Mouse (Mus musculus) forebrain, embryonic 13.5 days (tissue): Measurements from ENCODE around the gene Gm867. TPM values are rescaled to one million over a fixed set of nuclear protein-coding genes. Genes with fewer than 3 reads are reported as not detected.
A peak's percentile ranks its signal among the peaks of the same experiment; 100 is the strongest.

ENCODE experiments used
- ATAC-seq: fragments of 200-750 bp; cut with Nextera tagmentation; 2 replicates; pipeline ENCODE4 v1.8.0; 2017
- H3K27ac ChIP-seq: fragments of 300-500 bp; sonication (generic); 2 replicates; pipeline ENCODE4 v1.5.1; 2015; ENCODE audit warnings: inconsistent platforms, mild to moderate bottlenecking, moderate library complexity
- H3K27me3 ChIP-seq: fragments of 300-500 bp; sonication (generic); 2 replicates; pipeline ENCODE4 v1.6.1; 2015; ENCODE audit warnings: mild to moderate bottlenecking, inconsistent platforms
- H3K36me3 ChIP-seq: fragments of 300-500 bp; sonication (generic); 2 replicates; pipeline ENCODE4 v1.6.1; 2015; ENCODE audit warnings: mild to moderate bottlenecking, inconsistent platforms; ENCODE audit not compliant: poor library complexity, severe bottlenecking
- H3K4me1 ChIP-seq: fragments of 300-500 bp; sonication (generic); 2 replicates; pipeline ENCODE4 v1.6.1; 2015; ENCODE audit warnings: inconsistent platforms
- H3K4me2 ChIP-seq: fragments of 300-500 bp; sonication (generic); 2 replicates; pipeline ENCODE4 v1.6.1; 2015; ENCODE audit warnings: inconsistent platforms, mild to moderate bottlenecking, moderate library complexity
- H3K4me3 ChIP-seq: fragments of 300-500 bp; sonication (generic); 2 replicates; pipeline ENCODE4 v1.5.1; 2015; ENCODE audit warnings: mild to moderate bottlenecking, inconsistent platforms
- H3K9ac ChIP-seq: fragments of 300-500 bp; sonication (generic); 2 replicates; pipeline ENCODE4 v1.6.1; 2015; ENCODE audit warnings: mild to moderate bottlenecking, inconsistent platforms
- H3K9me3 ChIP-seq: fragments of 300-500 bp; sonication (generic); replicated peaks from 2 replicates; pipeline ENCODE4 v1.6.1; 2016; ENCODE audit warnings: inconsistent platforms
- WGBS: fragments of 180-500 bp; shearing (Covaris S2); methylation state at CpG from one replicate; pipeline ENCODE4 v1.1.7; 2015; 5-methylcytosine and 5-hydroxymethylcytosine counted together
- polyA plus RNA-seq: library from polyadenylated mRNA; unstranded; fragments of >200 nt; fragmentation: Nextera tagmentation; extraction: Ambion mirVana; gene quantifications from 2 replicates; pipeline ENCODE4 v1.2.1, GENCODE M21; 2015

Gene Gm867
- polyA plus RNA-seq, 1 experiment from 2014 or later, result not detected

- 74% methylated on average over 6 of the region's 6 CpGs for WGBS
- Histone ChIP-seq H3K4me1 (peaks cover under 1% of the 10 kb centered on the region), H3K9me3 (no peaks in the 10 kb centered on the region), H3K27me3 (no peaks in the 10 kb centered on the region), H3K4me3 (no peak overlapping the region), H3K27ac (no peak overlapping the region), H3K4me2 (no peak overlapping the region), H3K9ac (no peak overlapping the region), H3K36me3 (peaks cover 87% of the 10 kb centered on the region)
- ATAC-seq, result no peak
Observed at GRCm38 (mm10) chr10:75913013-75913589, 27.4 kb downstream of the Gm867 start.

GRCm38 (mm10) chr10:75910698-75911097 lies 29.8 kb downstream of the Gm867 start:
- Histone ChIP-seq H3K36me3 (peaks cover 95% of the 10 kb centered on the region), H3K27ac (no peak overlapping the region)
- 90% methylated on average over 2 of the region's 2 CpGs for WGBS

GRCm38 (mm10) chr10:75906882-75907281 lies 33.6 kb downstream of the Gm867 start:
- WGBS, result 96% methylated on average over 4 of the region's 4 CpGs
- no peaks in the 10 kb centered on the region for H3K9me3 ChIP-seq
- no peak for ATAC-seq

More at GRCm38 (mm10) chr10:75910698-75911097, 29.8 kb downstream of the Gm867 start:
- Histone ChIP-seq H3K4me3 (no peak overlapping the region), H3K4me1 (no peaks in the 10 kb centered on the region), H3K9me3 (no peaks in the 10 kb centered on the region), H3K27me3 (no peaks in the 10 kb centered on the region), H3K4me2 (no peak overlapping the region), H3K9ac (no peak overlapping the region)
- ATAC-seq, result no peak

GRCm38 (mm10) chr10:75904391-75904790 lies 36.1 kb downstream of the Gm867 start:
- Histone ChIP-seq H3K36me3 (peaks cover 97% of the 10 kb centered on the region), H3K4me3 (no peak overlapping the region), H3K9me3 (no peaks in the 10 kb centered on the region), H3K4me1 (no peaks in the 10 kb centered on the region), H3K9ac (no peak overlapping the region), H3K27ac (no peak overlapping the region), H3K27me3 (no peaks in the 10 kb centered on the region), H3K4me2 (no peak overlapping the region)
- 93% methylated on average over 5 of the region's 5 CpGs for WGBS
- no peak for ATAC-seq

More at GRCm38 (mm10) chr10:75906882-75907281, 33.6 kb downstream of the Gm867 start:
- H3K4me2 ChIP-seq, result no peak overlapping the region
- H3K36me3 ChIP-seq, result peaks cover 99% of the 10 kb centered on the region
- no peak overlapping the region for H3K27ac ChIP-seq
- H3K4me1 ChIP-seq, result no peaks in the 10 kb centered on the region
- H3K9ac ChIP-seq, result no peak overlapping the region
- H3K4me3 ChIP-seq, result no peak overlapping the region
- H3K27me3 ChIP-seq, result no peaks in the 10 kb centered on the region

- H3K4me1 ChIP-seq, result no peaks in the 10 kb centered on the region
- no peaks in the 10 kb centered on the region for H3K9me3 ChIP-seq
- 78% methylated on average over 3 of the region's 3 CpGs for WGBS
- H3K4me3 ChIP-seq, result no peak overlapping the region
- no peak overlapping the region for H3K27ac ChIP-seq
- peaks cover 96% of the 10 kb centered on the region for H3K36me3 ChIP-seq
- H3K9ac ChIP-seq, result no peak overlapping the region
- no peak overlapping the region for H3K4me2 ChIP-seq
- ATAC-seq, result no peak
- H3K27me3 ChIP-seq, result no peaks in the 10 kb centered on the region
Observed at GRCm38 (mm10) chr10:75898846-75899245, 41.6 kb downstream of the Gm867 start.

- no peak for ATAC-seq
- Histone ChIP-seq H3K27me3 (no peaks in the 10 kb centered on the region), H3K4me2 (no peak overlapping the region), H3K36me3 (peaks cover 93% of the 10 kb centered on the region), H3K9me3 (no peaks in the 10 kb centered on the region), H3K4me1 (peaks cover 6% of the 10 kb centered on the region), H3K9ac (no peak overlapping the region), H3K4me3 (no peak overlapping the region), H3K27ac (no peak overlapping the region)
- WGBS, result 83% methylated on average over 6 of the region's 6 CpGs
Observed at GRCm38 (mm10) chr10:75898039-75898564, 42.4 kb downstream of the Gm867 start.

GRCm38 (mm10) chr10:75897373-75897772 lies 43.1 kb downstream of the Gm867 start:
- no peaks in the 10 kb centered on the region for H3K27me3 ChIP-seq
- WGBS, result 41% methylated on average over 6 of the region's 6 CpGs
- H3K4me3 ChIP-seq, result no peak overlapping the region
- H3K9me3 ChIP-seq, result no peaks in the 10 kb centered on the region
- no peak for ATAC-seq
- H3K4me2 ChIP-seq, result no peak overlapping the region
- peaks cover 6% of the 10 kb centered on the region for H3K4me1 ChIP-seq
- H3K27ac ChIP-seq, result no peak overlapping the region
- H3K36me3 ChIP-seq, result peaks cover 86% of the 10 kb centered on the region
- H3K9ac ChIP-seq, result no peak overlapping the region

- Histone ChIP-seq H3K4me3 (no peak overlapping the region), H3K9me3 (no peaks in the 10 kb centered on the region), H3K36me3 (peaks cover 74% of the 10 kb centered on the region), H3K4me2 (no peak overlapping the region), H3K4me1 (peaks cover 6% of the 10 kb centered on the region), H3K27me3 (no peaks in the 10 kb centered on the region), H3K9ac (no peak overlapping the region), H3K27ac (no peak overlapping the region)
- WGBS, result 89% methylated on average over 1 of the region's 1 CpGs
- no peak for ATAC-seq
Observed at GRCm38 (mm10) chr10:75896208-75896607, 44.3 kb downstream of the Gm867 start.

- Histone ChIP-seq H3K27ac (no peak overlapping the region), H3K36me3 (peaks cover 69% of the 10 kb centered on the region), H3K27me3 (no peaks in the 10 kb centered on the region), H3K9me3 (no peaks in the 10 kb centered on the region), H3K9ac (no peak overlapping the region), H3K4me1 (peaks cover 6% of the 10 kb centered on the region), H3K4me3 (no peak overlapping the region), H3K4me2 (no peak overlapping the region)
- WGBS, result 91% methylated on average over 5 of the region's 5 CpGs
- no peak for ATAC-seq
Observed at GRCm38 (mm10) chr10:75895730-75896129, 44.7 kb downstream of the Gm867 start.

GRCm38 (mm10) chr10:75894601-75895000 lies 45.9 kb downstream of the Gm867 start:
- peaks cover 6% of the 10 kb centered on the region for H3K4me1 ChIP-seq
- no peak for ATAC-seq
- H3K9ac ChIP-seq, result no peak overlapping the region
- H3K27ac ChIP-seq, result no peak overlapping the region
- no peak overlapping the region for H3K4me2 ChIP-seq
- H3K9me3 ChIP-seq, result no peaks in the 10 kb centered on the region
- no peak overlapping the region for H3K4me3 ChIP-seq
- peaks cover 60% of the 10 kb centered on the region for H3K36me3 ChIP-seq
- H3K27me3 ChIP-seq, result no peaks in the 10 kb centered on the region
- 76% methylated on average over 6 of the region's 6 CpGs for WGBS

- H3K27ac ChIP-seq, result no peak within 1 kb of the TSS; the same call in 1 of the 2 replicates
Observed at GRCm38 (mm10) chr10:75893089-75893750, 47.3 kb downstream of the Gm867 start, which contains the start of gene Derl3. Gene Derl3, plus strand, starts transcription at chr10:75893413.

GRCm38 (mm10) chr10:75889406-75890153 lies 50.9 kb downstream of the Gm867 start:
- no peak for ATAC-seq
- H3K4me3 ChIP-seq, result no peak overlapping the region
- H3K9ac ChIP-seq, result no peak overlapping the region
- H3K4me2 ChIP-seq, result no peak overlapping the region
- H3K4me1 ChIP-seq, result peaks cover 6% of the 10 kb centered on the region
- H3K9me3 ChIP-seq, result no peaks in the 10 kb centered on the region
- 53% methylated on average over 8 of the region's 8 CpGs for WGBS
- no peaks in the 10 kb centered on the region for H3K27me3 ChIP-seq
- no peak overlapping the region for H3K27ac ChIP-seq
- H3K36me3 ChIP-seq, result peaks cover 11% of the 10 kb centered on the region; the same call in 1 of the 2 replicates

More at GRCm38 (mm10) chr10:75893089-75893750, 47.3 kb downstream of the Gm867 start, which contains the start of gene Derl3:
- 2% methylated on average over 47 of the region's 51 CpGs for WGBS
- Histone ChIP-seq H3K9me3 (no peaks in the 10 kb centered on the region), H3K4me2 (peak within 1 kb of the TSS; percentile 92), H3K27me3 (no peaks in the 10 kb centered on the region), H3K4me1 (peaks cover 6% of the 10 kb centered on the region), H3K36me3 (peaks cover 47% of the 10 kb centered on the region), H3K4me3 (peak within 1 kb of the TSS; percentile 43), H3K9ac (peak within 1 kb of the TSS; percentile 63)
- ATAC-seq, result peak; percentile 99
